In genomic region chr17:46816306-46816705, GRCm38 (mm10) we compare ENCODE assay signal across 15 mouse cellular contexts. TPM values are rescaled to one million over a fixed set of nuclear protein-coding genes. Genes with fewer than 3 reads are reported as not detected.
"Had no signal": no experiment of that assay in that cellular context is flagged by ENCODE, and none has a peak within 500 bp of the region (broad histone marks: within the 10 kb centered on the region; RNA-seq: fewer than 3 reads in every experiment).

No protein-coding gene starts in this region.

- H3K4me2 ChIP-seq: limb, embryonic 12.5 days; lung, embryonic 15.5 days; midbrain, embryonic 12.5 days had no signal

- H3K9ac ChIP-seq: limb, embryonic 12.5 days; lung, embryonic 15.5 days; midbrain, embryonic 12.5 days had no signal

- H3K4me3 ChIP-seq: left cerebral cortex, adult 2 months; limb, embryonic 12.5 days; lung, embryonic 15.5 days; megakaryocyte, embryonic 14.5 days; midbrain, embryonic 12.5 days had no signal

- DNase-seq: kidney, adult 11 months; kidney, adult 9 months; kidney, postnatal 10 days; lung, postnatal 14 days; right cerebral cortex, postnatal 25 days had no signal

- H3K9me3 ChIP-seq: limb, embryonic 12.5 days; lung, embryonic 15.5 days; midbrain, embryonic 12.5 days had no signal

- H3K27me3 ChIP-seq: limb, embryonic 12.5 days; lung, embryonic 15.5 days; megakaryocyte, embryonic 14.5 days; midbrain, embryonic 12.5 days had no signal

- H3K4me1 ChIP-seq: limb, embryonic 12.5 days; lung, embryonic 15.5 days; megakaryocyte, embryonic 14.5 days; midbrain, embryonic 12.5 days had no signal

- H3K27ac ChIP-seq: left cerebral cortex, adult 2 months; limb, embryonic 12.5 days; lung, embryonic 15.5 days; macrophage; midbrain, embryonic 12.5 days had no signal

RNA-seq across cellular contexts. Expression of gene Ptcra, which starts 52.8 kb away (rescaled TPM):
- total RNA-seq: liver, adult 2 months; midbrain, postnatal 0 days had no signal
- polyA plus RNA-seq: large intestine, adult 2 months; macrophage; small intestine, adult 2 months had no signal
